In the genomic region with DNA sequence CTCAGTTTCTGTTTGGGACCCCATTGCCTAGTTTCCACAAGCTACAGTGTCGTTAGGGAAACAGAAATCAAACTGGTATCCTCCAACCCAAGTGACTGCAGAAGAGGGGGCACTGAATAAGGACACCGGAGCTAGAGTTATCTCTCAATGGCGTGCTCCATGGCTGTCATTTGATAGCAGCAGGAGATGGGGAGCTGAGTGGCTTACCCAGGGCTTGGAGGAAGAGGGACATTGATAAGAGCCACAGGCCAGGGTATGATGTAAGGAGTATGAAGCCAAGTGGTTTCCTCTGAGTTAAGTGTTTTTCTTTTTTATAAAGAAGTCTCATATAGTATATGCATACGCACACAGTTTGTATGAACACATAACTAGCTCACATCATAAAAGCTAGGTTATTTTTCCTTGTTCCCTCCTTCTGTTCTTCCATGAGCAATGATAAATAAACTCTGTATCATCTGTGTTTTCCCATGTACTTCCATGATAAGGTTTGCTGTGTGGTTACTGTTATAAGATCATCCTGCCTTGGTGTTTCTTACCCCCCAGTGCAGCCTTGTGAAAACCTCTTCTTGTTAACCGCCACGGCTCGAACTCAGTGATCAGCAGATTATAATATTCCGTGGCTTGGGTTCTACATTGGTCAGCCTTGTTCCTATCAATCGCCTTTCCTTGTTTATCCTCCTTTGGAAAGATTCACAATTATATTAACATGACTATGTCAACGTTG, we compare ENCODE assay signal across 21 mouse cellular contexts.
A peak's percentile ranks its signal among the peaks of the same experiment; 100 is the strongest.
DNase-seq lines count a peak whose midpoint lies in the region; ATAC-seq and TF ChIP-seq lines count a peak whose summit lies in the region.
"Had no signal": no experiment of that assay in that cellular context is flagged by ENCODE, and none has a peak within 500 bp of the region (broad histone marks: within the 10 kb centered on the region; RNA-seq: fewer than 3 reads in every experiment).

No protein-coding gene starts in this region.

- TF ChIP-seq RAD21 in MEL (IDR thresholded peaks at IDR 0.05; ENCODE audit: low read depth, low read length): no peak

- no peaks in the 10 kb centered on the region for H3K27me3 ChIP-seq in MEL (ENCODE audit: control insufficient read depth in 1 of 2, insufficient read depth in 2 of 2, low read length in 2 of 2)
- no peaks in the 10 kb centered on the region for H3K27me3 ChIP-seq in liver, embryonic 12.5 days (replicated peaks)
- H3K27me3 ChIP-seq: embryonic facial prominence, embryonic 13.5 days; forebrain, embryonic 12.5 days; lung, embryonic 15.5 days; midbrain, embryonic 12.5 days had no signal

- peak overlapping the region; percentile 38 to 45 for H3K4me3 ChIP-seq in MEL (ENCODE audit: control insufficient read depth in 1 of 2, insufficient read depth in 1 of 2, low read depth in 2 of 2, low read length in 2 of 2)
- H3K4me3 ChIP-seq in liver, embryonic 12.5 days: no peak overlapping the region
- H3K4me3 ChIP-seq: embryonic facial prominence, embryonic 13.5 days; erythroblast, embryonic 14.5 days; forebrain, embryonic 12.5 days; heart, embryonic 10.5 days; lung, embryonic 15.5 days; midbrain, embryonic 12.5 days had no signal

- TF ChIP-seq EP300 in MEL (IDR thresholded peaks at IDR 0.05; ENCODE audit: low read depth in 1 of 2, low read length in 2 of 2): peak; percentile 77 to 86

- peaks cover 11 to 33% of the 10 kb centered on the region in 2 experiments for H3K4me1 ChIP-seq in MEL (ENCODE audit: control insufficient read depth in 1 of 2, insufficient read depth in 2 of 2, low read length in 2 of 2)
- peaks cover 29% of the 10 kb centered on the region for H3K4me1 ChIP-seq in liver, embryonic 12.5 days
- H3K4me1 ChIP-seq: forebrain, embryonic 12.5 days; midbrain, embryonic 12.5 days had no signal

- TF ChIP-seq POLR2A in MEL (IDR thresholded peaks at IDR 0.05; ENCODE audit: control insufficient read depth in 1 of 2, insufficient read depth in 1 of 2, low read depth in 1 of 2, low read length in 2 of 2, poor library complexity in 1 of 2): no peak

- WGBS in liver, embryonic 12.5 days (ENCODE audit: insufficient replicate concordance): 20% methylated on average over 10 of the region's 10 CpGs

- peak overlapping the region; percentile 47 for H3K4me2 ChIP-seq in liver, embryonic 12.5 days
- H3K4me2 ChIP-seq: embryonic facial prominence, embryonic 13.5 days; forebrain, embryonic 12.5 days; lung, embryonic 15.5 days; midbrain, embryonic 12.5 days had no signal

- H3K36me3 ChIP-seq in MEL (ENCODE audit: control insufficient read depth in 1 of 2, insufficient read depth in 2 of 2, low read length in 2 of 2): peaks cover 0 to 31% of the 10 kb centered on the region in 2 experiments; a peak in 3 of 4 replicates
- no peaks in the 10 kb centered on the region for H3K36me3 ChIP-seq in liver, embryonic 12.5 days
- H3K36me3 ChIP-seq: embryonic facial prominence, embryonic 13.5 days; forebrain, embryonic 12.5 days; heart, embryonic 10.5 days; lung, embryonic 15.5 days; midbrain, embryonic 12.5 days had no signal

- no peaks in the 10 kb centered on the region; the same call in 1 of the 2 replicates for H3K79me2 ChIP-seq in MEL (ENCODE audit: control insufficient read depth, insufficient read depth, low read length, poor library complexity)

- peak; percentile 97 for ATAC-seq in liver, embryonic 12.5 days
- ATAC-seq in megakaryocyte progenitor cell, adult 5-6 weeks (replicated peaks; ENCODE audit: poor library complexity): peak; percentile 87
- ATAC-seq: hindbrain, postnatal 0 days; intestine, embryonic 16.5 days had no signal

- peak overlapping the region; percentile 58 for H3K9ac ChIP-seq in MEL (ENCODE audit: control insufficient read depth, low read depth, low read length, poor library complexity, severe bottlenecking)
- H3K9ac ChIP-seq in liver, embryonic 12.5 days: no peak overlapping the region
- H3K9ac ChIP-seq: embryonic facial prominence, embryonic 13.5 days; forebrain, embryonic 12.5 days; lung, embryonic 15.5 days; midbrain, embryonic 12.5 days had no signal

- no peak for TF ChIP-seq CTCF in MEL (IDR thresholded peaks at IDR 0.05 in 2 of 3, conservative IDR thresholded peaks at IDR 0.05 in 1 of 3; ENCODE audit: control insufficient read depth in 1 of 3, insufficient read depth in 1 of 3, low read depth in 2 of 3, low read length in 3 of 3, poor library complexity in 1 of 3, severe bottlenecking in 1 of 3)

- DNase-seq in MEL (ENCODE audit: low read depth, low spot score): peak; percentile 90
- peak; percentile 29 for DNase-seq in c-Kit-positive CD71-positive TER-119-positive erythroid progenitor cells, embryonic 14.5 days (ENCODE audit: low spot score)
- no peak for DNase-seq in ovary, postnatal 36 days (ENCODE audit: low spot score)
- DNase-seq in testis, postnatal 10 days (ENCODE audit: low spot score): no peak
- no peak for DNase-seq in layer of hippocampus, adult 11-12 months (ENCODE audit: low spot score)
- DNase-seq: adrenal gland, postnatal 14 days; cerebellum, postnatal 10 days; kidney, adult 9 months; kidney, postnatal 36 days; lung, postnatal 36 days; thymus, postnatal 14 days had no signal

- H3K9me3 ChIP-seq in MEL (replicated peaks; ENCODE audit: insufficient read depth, low read length): no peaks in the 10 kb centered on the region
- no peaks in the 10 kb centered on the region for H3K9me3 ChIP-seq in liver, embryonic 12.5 days (replicated peaks)
- H3K9me3 ChIP-seq: embryonic facial prominence, embryonic 13.5 days; forebrain, embryonic 12.5 days; heart, embryonic 10.5 days; lung, embryonic 15.5 days; midbrain, embryonic 12.5 days had no signal

- H3K27ac ChIP-seq in MEL (ENCODE audit: control insufficient read depth, low read depth, low read length): peak overlapping the region; percentile 92
- H3K27ac ChIP-seq in liver, embryonic 12.5 days: peak overlapping the region; percentile 34
- H3K27ac ChIP-seq: embryonic facial prominence, embryonic 13.5 days; forebrain, embryonic 12.5 days; heart, embryonic 10.5 days; hindbrain, postnatal 0 days; lung, embryonic 15.5 days; midbrain, embryonic 12.5 days had no signal

TF ChIP-seq in MEL, 35 proteins besides CTCF, POLR2A, EP300 and RAD21 (continues in another document):
- TF ChIP-seq CHD1 (IDR thresholded peaks at IDR 0.05; ENCODE audit: low read depth, low read length): no peak
- peak; percentile 19; the same call in 1 of the 2 replicates for TF ChIP-seq ZNF384 (IDR thresholded peaks at IDR 0.05; ENCODE audit: low read depth, low read length)
- peak; percentile 94 for TF ChIP-seq ETS1 (IDR thresholded peaks at IDR 0.05; ENCODE audit: low read depth, low read length)
- no peak; the same call in 1 of the 2 replicates for TF ChIP-seq MAFK (IDR thresholded peaks at IDR 0.05; ENCODE audit: borderline replicate concordance, low read depth, low read length)
- TF ChIP-seq MYC (IDR thresholded peaks at IDR 0.05; ENCODE audit: low read depth, low read length): no peak
- no peak for TF ChIP-seq KAT2A (conservative IDR thresholded peaks at IDR 0.05; ENCODE audit: low read depth, low read length)
- TF ChIP-seq TBP (IDR thresholded peaks at IDR 0.05; ENCODE audit: low read depth, low read length): peak; percentile 73
- TF ChIP-seq E2F4 (IDR thresholded peaks at IDR 0.05; ENCODE audit: borderline replicate concordance, low read depth, low read length): no peak
- TF ChIP-seq ZC3H11A (IDR thresholded peaks at IDR 0.05; ENCODE audit: low read depth, low read length): no peak
- TF ChIP-seq BHLHE40 (IDR thresholded peaks at IDR 0.05; ENCODE audit: borderline replicate concordance, low read depth, low read length): 0 out of 2 replicates have a peak, but pooled peaks have one; percentile 26
- peak; percentile 66 for TF ChIP-seq TAL1 (IDR thresholded peaks at IDR 0.05; ENCODE audit: low read length)
- peak; percentile 94 for TF ChIP-seq GATA1 (IDR thresholded peaks at IDR 0.05; ENCODE audit: low read depth, low read length)
- TF ChIP-seq NELFE (IDR thresholded peaks at IDR 0.05; ENCODE audit: low read depth, low read length): 0 out of 2 replicates have a peak, but pooled peaks have one; percentile 11
- no peak for TF ChIP-seq UBTF (IDR thresholded peaks at IDR 0.05; ENCODE audit: borderline replicate concordance, insufficient read depth, low read depth, low read length)
- TF ChIP-seq SIN3A (IDR thresholded peaks at IDR 0.05; ENCODE audit: low read length): peak; percentile 72
- no peak for TF ChIP-seq USF2 (IDR thresholded peaks at IDR 0.05; ENCODE audit: borderline replicate concordance in 1 of 2, insufficient read depth in 1 of 2, low read depth in 1 of 2, low read length in 2 of 2)
- TF ChIP-seq POLR2AphosphoS2 (IDR thresholded peaks at IDR 0.05; ENCODE audit: low read length): no peak
- peak; percentile 71; the same call in 1 of the 2 replicates for TF ChIP-seq RCOR1 (IDR thresholded peaks at IDR 0.05; ENCODE audit: low read depth, low read length)
- TF ChIP-seq JUND (IDR thresholded peaks at IDR 0.05; ENCODE audit: low read depth, low read length): 0 out of 2 replicates have a peak, but pooled peaks have one; percentile 15
- no peak for TF ChIP-seq SMC3 (IDR thresholded peaks at IDR 0.05; ENCODE audit: low read depth, low read length)
- no peak; the same call in 1 of the 2 replicates for TF ChIP-seq MAX (IDR thresholded peaks at IDR 0.05; ENCODE audit: low read length)
- TF ChIP-seq ELF1 (IDR thresholded peaks at IDR 0.05; ENCODE audit: low read depth, low read length): no peak
- peak; percentile 70 for TF ChIP-seq MXI1 (IDR thresholded peaks at IDR 0.05; ENCODE audit: low read depth, low read length)
- no peak for TF ChIP-seq ZMIZ1 (IDR thresholded peaks at IDR 0.05; ENCODE audit: low read depth, low read length)
- TF ChIP-seq POLR2AphosphoS5 (IDR thresholded peaks at IDR 0.05; ENCODE audit: borderline replicate concordance, low read depth, low read length): no peak
- TF ChIP-seq NRF1 (IDR thresholded peaks at IDR 0.05; ENCODE audit: insufficient read depth, low read depth, low read length, poor library complexity, severe bottlenecking): 0 out of 2 replicates have a peak, but pooled peaks have one; percentile 17
- TF ChIP-seq GABPA (IDR thresholded peaks at IDR 0.05; ENCODE audit: low read depth, low read length): no peak
- no peak for TF ChIP-seq HCFC1 (IDR thresholded peaks at IDR 0.05; ENCODE audit: low read depth, low read length)
- TF ChIP-seq TCF12 (IDR thresholded peaks at IDR 0.05; ENCODE audit: low read depth, low read length): peak; percentile 94
- TF ChIP-seq ZKSCAN1 (IDR thresholded peaks at IDR 0.05; ENCODE audit: low read depth, low read length): peak; percentile 5; the same call in 1 of the 2 replicates
- TF ChIP-seq MAZ (IDR thresholded peaks at IDR 0.05; ENCODE audit: low read depth, low read length): peak; percentile 84; the same call in 1 of the 2 replicates
- TF ChIP-seq MEF2A (IDR thresholded peaks at IDR 0.05; ENCODE audit: extremely low read depth, insufficient replicate concordance, low read depth, low read length, poor library complexity, severe bottlenecking): no peak
- TF ChIP-seq CHD2 (IDR thresholded peaks at IDR 0.05; ENCODE audit: low read length): no peak

Comparison
In these comparisons a context has a peak if more than half of its experiments do, and no peak if none do; other contexts are left out.
1. DNase-seq: peak in MEL (single experiment) and c-Kit-positive CD71-positive TER-119-positive erythroid progenitor cells, embryonic 14.5 days (single experiment); none in ovary, postnatal 36 days (single experiment), testis, postnatal 10 days (single experiment) and layer of hippocampus, adult 11-12 months (single experiment).